Mouse (Mus musculus) liver, adult 2 months (tissue): ENCODE results near the gene Tenm2. TPM values are rescaled to one million over a fixed set of nuclear protein-coding genes. Genes with fewer than 3 reads are reported as not detected.

Experiments
- DNase-seq: peaks from one replicate; pipeline ENCODE4 v3.0.0-alpha.2; 2011; ENCODE audit warnings: low read depth, low spot score; ENCODE audit errors: extremely low read depth
- H3K27ac ChIP-seq: fragments of 200-500 bp; replicated peaks from 2 replicates; pipeline ENCODE4 v1.5.1; 2012; ENCODE audit warnings: low read depth, mild to moderate bottlenecking, control low read depth, inconsistent platforms, low read length; ENCODE audit not compliant: insufficient read depth
- H3K27me3 ChIP-seq: fragments of 200-500 bp; 2 replicates; pipeline ENCODE4 v1.6.1; 2012; ENCODE audit warnings: mild to moderate bottlenecking, moderate library complexity, low read length, inconsistent platforms; ENCODE audit not compliant: control insufficient read depth, insufficient read depth
- H3K36me3 ChIP-seq: fragments of 200-500 bp; 2 replicates; pipeline ENCODE4 v1.6.1; 2012; ENCODE audit warnings: low read length, inconsistent platforms; ENCODE audit not compliant: control insufficient read depth, insufficient read depth
- H3K4me1 ChIP-seq: fragments of 200-500 bp; 2 replicates; pipeline ENCODE4 v1.6.1; 2011; ENCODE audit warnings: low read length; ENCODE audit not compliant: control insufficient read depth, insufficient read depth
- H3K4me3 ChIP-seq: fragments of 200-500 bp; 2 replicates; pipeline ENCODE4 v1.5.1; 2011; ENCODE audit warnings: low read depth, mild to moderate bottlenecking, control low read depth, low read length, moderate library complexity; ENCODE audit not compliant: insufficient read depth
- H3K79me2 ChIP-seq: fragments of 200-500 bp; 2 replicates; pipeline ENCODE4 v1.6.1; 2012; ENCODE audit warnings: inconsistent platforms, mild to moderate bottlenecking, low read length, moderate library complexity; ENCODE audit not compliant: control insufficient read depth, insufficient read depth
- H3K9ac ChIP-seq: fragments of 200-500 bp; 2 replicates; pipeline ENCODE4 v1.6.1; 2012; ENCODE audit warnings: low read depth, mild to moderate bottlenecking, control low read depth, inconsistent platforms, low read length
- CTCF ChIP-seq: fragments of 200-500 bp; IDR thresholded peaks from 2 replicates; pipeline ENCODE4 v1.5.1; 2011; ENCODE audit warnings: low read depth, low read length, control low read depth
- POLR2A ChIP-seq: fragments of 200-500 bp; IDR thresholded peaks from 2 replicates; pipeline ENCODE4 v1.6.1; 2011; ENCODE audit warnings: low read length, control low read depth; ENCODE audit not compliant: insufficient read depth; ENCODE audit errors: extremely low read depth
- WGBS: fragments of 180-500 bp; shearing (Covaris S2); methylation state at CpG from one replicate; pipeline ENCODE4 v1.1.7; 2018; 5-methylcytosine and 5-hydroxymethylcytosine counted together
- polyA plus RNA-seq: library from polyadenylated mRNA; depleted of rRNA; stranded (reverse); fragments of >200 nt; gene quantifications from 2 replicates; pipeline ENCODE4 v1.2.3, GENCODE M21; 2012
- total RNA-seq: library from RNA; depleted of rRNA; stranded (reverse); fragments of >200 nt; gene quantifications from 2 replicates; pipeline ENCODE4 v1.2.3, GENCODE M21; 2014

Gene Tenm2
- total and polyA plus RNA-seq, 2 experiments, result not detected

GRCm38 (mm10) chr11:36059325-36059843, 1176.4 kb downstream of the Tenm2 start:
- Histone ChIP-seq H3K4me3 (no peak overlapping the region), H3K79me2 (no peaks in the 10 kb centered on the region), H3K9ac (no peak overlapping the region), H3K4me1 (no peaks in the 10 kb centered on the region), H3K36me3 (no peaks in the 10 kb centered on the region), H3K27me3 (no peaks in the 10 kb centered on the region), H3K27ac (no peak overlapping the region)
- no CpG with 5 or more reads among the region's 1 CpGs for WGBS
- TF ChIP-seq POLR2A (no peak), CTCF (no peak)
- no peak for DNase-seq

GRCm38 (mm10) chr11:36056525-36056924, 1179.2 kb downstream of the Tenm2 start:
- H3K27ac ChIP-seq, result no peak overlapping the region
- no peaks in the 10 kb centered on the region for H3K36me3 ChIP-seq
- H3K79me2 ChIP-seq, result no peaks in the 10 kb centered on the region
- WGBS, result 82% methylated on average over 11 of the region's 11 CpGs
- no peak for DNase-seq
- H3K27me3 ChIP-seq, result no peaks in the 10 kb centered on the region
- TF ChIP-seq CTCF (no peak), POLR2A (no peak)
- H3K4me1 ChIP-seq, result no peaks in the 10 kb centered on the region
- H3K9ac ChIP-seq, result no peak overlapping the region
- H3K4me3 ChIP-seq, result no peak overlapping the region

- DNase-seq, result no peak
Observed at GRCm38 (mm10) chr11:36054323-36054722, 1181.4 kb downstream of the Tenm2 start.

GRCm38 (mm10) chr11:36053457-36053856, 1182.3 kb downstream of the Tenm2 start:
- TF ChIP-seq POLR2A, result no peak
- no peak for TF ChIP-seq CTCF
- WGBS, result 61% methylated on average over 4 of the region's 4 CpGs

More at GRCm38 (mm10) chr11:36054323-36054722, 1181.4 kb downstream of the Tenm2 start:
- 80% methylated on average over 7 of the region's 7 CpGs for WGBS
- TF ChIP-seq POLR2A (no peak), CTCF (no peak)
- H3K27ac ChIP-seq, result no peak overlapping the region
- H3K4me1 ChIP-seq, result no peaks in the 10 kb centered on the region
- no peak overlapping the region for H3K4me3 ChIP-seq
- H3K79me2 ChIP-seq, result no peaks in the 10 kb centered on the region
- no peak overlapping the region for H3K9ac ChIP-seq
- H3K27me3 ChIP-seq, result no peaks in the 10 kb centered on the region
- no peaks in the 10 kb centered on the region for H3K36me3 ChIP-seq

GRCm38 (mm10) chr11:36052598-36052997, 1183.2 kb downstream of the Tenm2 start:
- no peak for TF ChIP-seq POLR2A
- no peak for TF ChIP-seq CTCF
- 43% methylated on average over 2 of the region's 2 CpGs for WGBS
- Histone ChIP-seq H3K4me1 (no peaks in the 10 kb centered on the region), H3K4me3 (no peak overlapping the region), H3K27ac (no peak overlapping the region), H3K79me2 (no peaks in the 10 kb centered on the region), H3K9ac (no peak overlapping the region), H3K27me3 (no peaks in the 10 kb centered on the region), H3K36me3 (no peaks in the 10 kb centered on the region)
- DNase-seq, result no peak

More at GRCm38 (mm10) chr11:36053457-36053856, 1182.3 kb downstream of the Tenm2 start:
- DNase-seq, result no peak
- H3K4me3 ChIP-seq, result no peak overlapping the region
- no peaks in the 10 kb centered on the region for H3K4me1 ChIP-seq
- no peaks in the 10 kb centered on the region for H3K79me2 ChIP-seq
- no peak overlapping the region for H3K27ac ChIP-seq
- no peaks in the 10 kb centered on the region for H3K27me3 ChIP-seq
- no peaks in the 10 kb centered on the region for H3K36me3 ChIP-seq
- no peak overlapping the region for H3K9ac ChIP-seq

GRCm38 (mm10) chr11:36052091-36052490, 1183.7 kb downstream of the Tenm2 start:
- TF ChIP-seq CTCF, result no peak
- TF ChIP-seq POLR2A, result no peak
- 65% methylated on average over 1 of the region's 1 CpGs for WGBS
- H3K27ac ChIP-seq, result no peak overlapping the region
- no peak for DNase-seq
- H3K4me3 ChIP-seq, result no peak overlapping the region
- no peaks in the 10 kb centered on the region for H3K4me1 ChIP-seq
- no peaks in the 10 kb centered on the region for H3K27me3 ChIP-seq
- no peak overlapping the region for H3K9ac ChIP-seq
- H3K79me2 ChIP-seq, result no peaks in the 10 kb centered on the region
- no peaks in the 10 kb centered on the region for H3K36me3 ChIP-seq
